Mouse (Mus musculus) hindbrain, embryonic 16.5 days (tissue): Measurements from ENCODE around the gene Pappa. TPM values are rescaled to one million over a fixed set of nuclear protein-coding genes. Genes with fewer than 3 reads are reported as not detected.

ENCODE experiments used
- ATAC-seq: fragments of 200-750 bp; cut with Nextera tagmentation; 2 replicates; pipeline ENCODE4 v1.8.0; 2017; ENCODE audit warnings: moderate TSS enrichment, moderate library complexity
- H3K27ac ChIP-seq: fragments of 300-500 bp; sonication (generic); 2 replicates; pipeline ENCODE4 v1.5.1; 2014; ENCODE audit warnings: low read depth, mild to moderate bottlenecking, control low read depth, low read length, moderate library complexity
- H3K27me3 ChIP-seq: fragments of 300-500 bp; sonication (generic); replicated peaks from 2 replicates; pipeline ENCODE4 v1.6.1; 2014; ENCODE audit warnings: low read length; ENCODE audit not compliant: control insufficient read depth, insufficient read depth
- H3K36me3 ChIP-seq: fragments of 300-500 bp; sonication (generic); 2 replicates; pipeline ENCODE4 v1.6.1; 2014; ENCODE audit warnings: mild to moderate bottlenecking, low read length, moderate library complexity, mixed read lengths; ENCODE audit not compliant: control insufficient read depth, insufficient read depth
- H3K4me1 ChIP-seq: fragments of 300-500 bp; sonication (generic); 2 replicates; pipeline ENCODE4 v1.6.1; 2014; ENCODE audit warnings: low read depth, low read length; ENCODE audit not compliant: control insufficient read depth, insufficient read depth
- H3K4me2 ChIP-seq: fragments of 300-500 bp; sonication (generic); 2 replicates; pipeline ENCODE4 v1.6.1; 2014; ENCODE audit warnings: mild to moderate bottlenecking, low read length, control low read depth, moderate library complexity
- H3K4me3 ChIP-seq: fragments of 300-500 bp; sonication (generic); 2 replicates; pipeline ENCODE4 v1.5.1; 2014; ENCODE audit warnings: mild to moderate bottlenecking, low read length, control low read depth, moderate library complexity
- H3K9ac ChIP-seq: fragments of 300-500 bp; sonication (generic); 2 replicates; pipeline ENCODE4 v1.6.1; 2014; ENCODE audit warnings: low read depth, mild to moderate bottlenecking, control low read depth, low read length, moderate library complexity
- H3K9me3 ChIP-seq: fragments of 300-500 bp; sonication (generic); 2 replicates; pipeline ENCODE4 v1.6.1; 2014; ENCODE audit warnings: mild to moderate bottlenecking, low read length, moderate library complexity; ENCODE audit not compliant: control insufficient read depth
- WGBS: fragments of 180-500 bp; shearing (Covaris S2); extraction: QIAGEN DNeasy Blood & Tissue Kit; methylation state at CpG from one replicate; pipeline ENCODE4 v1.1.7; 2014; 5-methylcytosine and 5-hydroxymethylcytosine counted together
- polyA plus RNA-seq: library from polyadenylated mRNA; unstranded; fragments of >200 nt; fragmentation: Nextera tagmentation; extraction: Ambion mirVana; gene quantifications from 2 replicates; pipeline ENCODE4 v1.2.1, GENCODE M21; 2015

Gene Pappa
- polyA plus RNA-seq, 1 experiment from 2014 or later: 0.93 TPM

GRCm38 (mm10) chr4:65321340-65321739 is 197.4 kb downstream of the Pappa start:
- Histone ChIP-seq H3K4me1 (no peaks in the 10 kb centered on the region), H3K27ac (no peak overlapping the region), H3K9me3 (no peaks in the 10 kb centered on the region), H3K9ac (no peak overlapping the region), H3K36me3 (no peaks in the 10 kb centered on the region), H3K4me2 (no peak overlapping the region), H3K4me3 (no peak overlapping the region), H3K27me3 (no peaks in the 10 kb centered on the region)
- no peak for ATAC-seq
- 93% methylated on average over 4 of the region's 4 CpGs for WGBS

- no peaks in the 10 kb centered on the region for H3K9me3 ChIP-seq
- H3K4me1 ChIP-seq: no peaks in the 10 kb centered on the region
- H3K4me3 ChIP-seq: no peak overlapping the region
- no peak overlapping the region for H3K4me2 ChIP-seq
- 82% methylated on average over 1 of the region's 1 CpGs for WGBS
- H3K27ac ChIP-seq: no peak overlapping the region
- H3K9ac ChIP-seq: no peak overlapping the region
- H3K36me3 ChIP-seq: no peaks in the 10 kb centered on the region
- no peaks in the 10 kb centered on the region for H3K27me3 ChIP-seq
- no peak for ATAC-seq
Measured at GRCm38 (mm10) chr4:65321959-65322358, 198.0 kb downstream of the Pappa start.

GRCm38 (mm10) chr4:65325816-65326215 is 201.8 kb downstream of the Pappa start:
- Histone ChIP-seq H3K4me2 (no peak overlapping the region), H3K27me3 (no peaks in the 10 kb centered on the region), H3K9ac (no peak overlapping the region), H3K4me3 (no peak overlapping the region), H3K36me3 (no peaks in the 10 kb centered on the region), H3K9me3 (no peaks in the 10 kb centered on the region), H3K27ac (no peak overlapping the region), H3K4me1 (no peaks in the 10 kb centered on the region)
- 92% methylated on average over 2 of the region's 2 CpGs for WGBS
- no peak for ATAC-seq

GRCm38 (mm10) chr4:65328486-65329308 is 204.7 kb downstream of the Pappa start:
- Histone ChIP-seq H3K9ac (no peak overlapping the region), H3K4me2 (no peak overlapping the region), H3K4me1 (no peaks in the 10 kb centered on the region), H3K9me3 (no peaks in the 10 kb centered on the region), H3K27me3 (no peaks in the 10 kb centered on the region), H3K36me3 (no peaks in the 10 kb centered on the region), H3K4me3 (no peak overlapping the region), H3K27ac (no peak overlapping the region)
- no peak for ATAC-seq
- 71% methylated on average over 9 of the region's 9 CpGs for WGBS

GRCm38 (mm10) chr4:65333718-65334117 is 209.7 kb downstream of the Pappa start:
- H3K4me3 ChIP-seq: no peak overlapping the region
- peak; percentile 52; the same call in 1 of the 2 replicates for ATAC-seq
- H3K9ac ChIP-seq: no peak overlapping the region
- H3K4me1 ChIP-seq: no peaks in the 10 kb centered on the region
- 38% methylated on average over 1 of the region's 1 CpGs for WGBS
- no peaks in the 10 kb centered on the region for H3K27me3 ChIP-seq
- no peak overlapping the region for H3K4me2 ChIP-seq
- H3K9me3 ChIP-seq: no peaks in the 10 kb centered on the region
- H3K27ac ChIP-seq: no peak overlapping the region
- H3K36me3 ChIP-seq: no peaks in the 10 kb centered on the region

- Histone ChIP-seq H3K9ac (no peak overlapping the region), H3K27me3 (no peaks in the 10 kb centered on the region), H3K4me2 (no peak overlapping the region), H3K36me3 (no peaks in the 10 kb centered on the region), H3K27ac (no peak overlapping the region), H3K9me3 (no peaks in the 10 kb centered on the region), H3K4me3 (no peak overlapping the region), H3K4me1 (no peaks in the 10 kb centered on the region)
- 83% methylated on average over 3 of the region's 3 CpGs for WGBS
- no peak for ATAC-seq
Measured at GRCm38 (mm10) chr4:65341766-65342165, 217.8 kb downstream of the Pappa start.

GRCm38 (mm10) chr4:65350521-65350920 is 226.5 kb downstream of the Pappa start:
- H3K27me3 ChIP-seq: no peaks in the 10 kb centered on the region
- H3K4me1 ChIP-seq: no peaks in the 10 kb centered on the region
- H3K9ac ChIP-seq: no peak overlapping the region
- no peaks in the 10 kb centered on the region for H3K9me3 ChIP-seq
- no peak overlapping the region for H3K4me2 ChIP-seq
- WGBS: 52% methylated on average over 7 of the region's 7 CpGs
- no peaks in the 10 kb centered on the region for H3K36me3 ChIP-seq
- no peak overlapping the region for H3K27ac ChIP-seq
- ATAC-seq: 0 out of 2 replicates have a peak, but pooled peaks have one; percentile 52
- H3K4me3 ChIP-seq: no peak overlapping the region

GRCm38 (mm10) chr4:65354580-65354979 is 230.6 kb downstream of the Pappa start:
- H3K36me3 ChIP-seq: no peaks in the 10 kb centered on the region
- 63% methylated on average over 4 of the region's 4 CpGs for WGBS
- H3K4me1 ChIP-seq: no peaks in the 10 kb centered on the region
- no peak for ATAC-seq
- no peaks in the 10 kb centered on the region for H3K27me3 ChIP-seq
- H3K4me2 ChIP-seq: no peak overlapping the region
- H3K27ac ChIP-seq: no peak overlapping the region
- no peak overlapping the region for H3K4me3 ChIP-seq
- no peak overlapping the region for H3K9ac ChIP-seq
- no peaks in the 10 kb centered on the region for H3K9me3 ChIP-seq

GRCm38 (mm10) chr4:65367135-65367534 is 243.2 kb downstream of the Pappa start:
- H3K27ac ChIP-seq: no peak overlapping the region
- no peak overlapping the region for H3K9ac ChIP-seq
- no peak overlapping the region for H3K4me2 ChIP-seq
- no peaks in the 10 kb centered on the region for H3K4me1 ChIP-seq
- no peaks in the 10 kb centered on the region for H3K27me3 ChIP-seq
- peaks cover 3% of the 10 kb centered on the region; the same call in 1 of the 2 replicates for H3K9me3 ChIP-seq
- H3K36me3 ChIP-seq: no peaks in the 10 kb centered on the region
- no peak overlapping the region for H3K4me3 ChIP-seq
- ATAC-seq: no peak
